Mouse (Mus musculus) hematopoietic stem cell, adult 5-6 weeks (primary cell): ENCODE results near the gene Stxbp1. TPM values are rescaled to one million over a fixed set of nuclear protein-coding genes. Genes with fewer than 3 reads are reported as not detected.

Experiments
- ATAC-seq, 2 experiments: fragments of 125-278 bp in 1 of 2; replicated peaks in 1 of 2; 2 replicates each; pipeline ENCODE4 v1.8.0; 2016 to 2017; ENCODE audit warnings: inconsistent platforms in 2 of 2, mild to moderate bottlenecking in 2 of 2, moderate number of reproducible peaks in 2 of 2, low read depth in 1 of 2, moderate TSS enrichment in 1 of 2; ENCODE audit not compliant: low FRiP score in 2 of 2, poor library complexity in 2 of 2, severe bottlenecking in 2 of 2, insufficient read depth in 1 of 2, low TSS enrichment in 1 of 2
- total RNA-seq: library from RNA; stranded (forward); fragments of 172-1452, 232-1000 nt; gene quantifications from 2 replicates; pipeline ENCODE4 v1.2.3, GENCODE M21; 2017

Gene Stxbp1
- total RNA-seq, 1 experiment from 2014 or later, result 6.2 TPM

DNA sequence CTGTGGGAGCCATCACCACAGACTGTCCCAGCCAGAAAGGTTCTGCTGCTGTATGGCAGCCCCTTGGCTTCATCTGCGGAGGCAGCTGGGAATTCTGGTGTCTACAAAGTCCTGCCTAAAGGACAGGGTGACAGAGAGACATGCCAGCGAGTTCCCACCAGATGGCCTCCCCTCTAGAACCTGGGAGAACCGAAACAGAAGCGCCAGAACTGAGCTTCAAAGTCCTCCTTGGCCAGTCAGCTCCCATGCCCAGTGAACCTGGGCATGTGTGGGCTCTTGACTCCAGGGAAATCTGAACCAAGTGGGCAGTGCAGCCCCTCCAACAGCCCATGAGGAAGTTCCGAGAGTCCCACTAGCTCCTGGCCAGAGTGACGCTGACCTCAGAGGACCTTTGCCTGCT lies 24.4 kb downstream of the Stxbp1 start:
- ATAC-seq, result no peak

DNA sequence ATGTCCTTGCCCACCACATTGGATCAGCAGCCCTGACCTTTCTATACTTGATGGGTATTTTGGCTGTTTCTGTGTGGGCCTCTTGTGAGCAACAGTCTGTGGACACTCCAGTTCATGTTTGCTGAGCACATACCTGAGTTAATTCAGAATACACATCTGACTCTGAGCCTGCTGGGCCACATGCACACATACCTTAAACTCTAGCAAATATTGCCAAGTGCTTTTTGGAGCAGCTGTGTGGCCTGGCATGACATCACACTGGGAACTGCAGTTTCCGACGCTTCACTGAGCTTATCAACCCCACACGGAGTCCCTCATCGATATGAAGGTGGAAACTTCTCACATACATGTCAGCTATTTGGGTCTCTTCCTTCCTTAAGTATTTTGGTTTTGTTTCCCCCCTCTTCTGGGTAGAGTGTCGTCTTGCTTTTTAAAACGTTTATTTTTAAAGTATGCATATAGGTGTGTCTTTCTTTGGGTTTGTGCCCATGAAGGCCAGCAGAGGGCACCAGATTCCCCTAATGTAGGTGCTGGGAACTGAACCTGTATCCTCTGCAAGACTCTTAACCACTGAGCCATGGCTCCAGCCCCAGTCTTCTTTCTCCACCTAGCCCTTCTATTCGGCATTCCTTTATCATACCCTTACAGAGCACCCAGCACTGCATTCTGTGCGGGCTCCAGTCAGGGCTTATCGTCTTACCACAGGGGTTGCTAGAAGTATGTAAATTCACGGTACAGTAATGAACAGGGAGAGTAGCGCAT lies 25.8 kb downstream of the Stxbp1 start:
- ATAC-seq, result 0 out of 4 replicates have a peak, but pooled peaks of 1 of the 2 experiments have one; percentile 64

DNA sequence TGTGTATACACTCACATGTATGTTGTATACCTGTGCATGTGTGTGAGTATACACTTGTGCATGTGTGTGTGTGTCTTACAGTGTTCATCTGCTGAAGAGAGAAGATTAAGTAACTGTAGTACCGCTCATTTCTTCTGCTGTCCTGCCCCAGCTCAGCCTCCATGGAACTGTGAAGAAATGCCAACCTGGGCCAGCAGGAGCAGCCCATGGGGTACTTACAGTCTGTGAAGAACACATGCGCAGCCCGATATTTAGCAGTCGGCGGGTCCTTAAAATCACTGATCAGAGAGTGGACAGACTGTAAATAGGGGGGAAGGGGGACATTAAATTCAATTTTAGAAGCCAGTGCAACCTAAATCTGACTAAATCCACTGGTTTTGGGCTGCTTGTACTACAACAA lies 28.8 kb downstream of the Stxbp1 start:
- no peak for ATAC-seq

DNA sequence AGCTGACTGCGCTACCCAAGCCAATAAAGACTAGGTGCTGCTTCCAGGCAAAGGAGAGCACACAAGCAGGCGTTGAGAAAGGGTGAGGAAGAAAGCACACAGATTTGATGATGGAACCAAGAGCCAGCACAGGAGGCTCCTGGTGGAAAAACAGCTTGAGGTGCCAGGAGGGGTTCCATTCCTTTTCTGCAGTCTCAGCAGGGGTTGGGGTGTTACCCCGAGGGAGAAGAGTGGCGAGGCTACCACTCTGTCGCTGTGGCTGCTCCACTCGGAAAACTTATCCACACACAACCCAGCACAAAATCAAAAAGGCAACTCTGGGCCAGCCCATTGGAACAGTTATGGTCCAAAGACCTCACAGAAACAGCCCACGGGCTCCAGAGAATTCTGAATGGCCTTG lies 29.5 kb downstream of the Stxbp1 start:
- no peak for ATAC-seq

DNA sequence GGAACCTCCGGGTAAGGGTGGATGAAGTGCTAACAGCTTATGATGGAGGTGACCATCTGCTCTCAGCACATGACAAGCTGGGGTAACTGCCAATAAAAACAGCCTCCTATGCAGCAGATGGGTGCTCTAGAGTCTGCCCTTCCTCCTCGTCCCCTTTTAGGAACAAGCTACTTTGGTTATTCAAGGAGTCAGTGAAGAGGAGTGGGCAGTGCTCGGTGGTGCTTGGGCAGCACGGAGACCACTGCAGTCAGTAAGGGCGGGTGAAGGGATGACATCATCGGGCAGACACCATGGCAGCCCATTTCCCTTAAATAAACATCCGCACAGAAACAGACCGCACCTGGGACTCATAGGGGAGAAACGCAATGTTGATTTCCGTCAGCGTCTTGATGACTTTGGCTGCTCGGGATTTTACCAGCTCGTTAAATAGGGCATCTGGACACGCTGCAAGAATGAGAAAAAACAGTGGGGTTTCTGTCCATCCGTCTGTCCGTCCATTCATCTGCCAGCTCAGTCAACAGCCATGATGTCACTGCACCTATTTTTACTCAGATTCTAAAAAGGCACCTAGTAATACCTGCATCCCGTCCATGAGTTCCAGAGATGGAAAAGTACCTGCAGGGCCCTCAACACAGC lies 30.0 kb downstream of the Stxbp1 start:
- no peak for ATAC-seq

DNA sequence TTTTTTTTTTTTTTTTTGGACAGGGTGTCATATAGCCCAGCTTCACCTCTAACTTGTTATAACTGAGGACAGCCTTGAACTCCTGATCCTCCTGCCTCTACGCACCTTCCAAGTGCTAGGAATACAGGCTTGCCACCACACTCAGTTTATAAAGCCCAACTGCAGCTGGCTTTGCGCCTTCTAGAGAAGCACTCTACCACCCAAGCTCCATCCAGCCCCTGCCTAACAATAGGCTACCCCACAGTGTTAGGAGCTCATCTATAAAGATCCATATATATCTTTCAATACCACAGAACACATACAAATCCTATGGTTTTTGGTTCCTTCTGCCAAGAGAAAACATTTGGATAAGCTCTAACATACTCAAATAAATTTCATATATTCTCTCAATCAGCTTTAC lies 30.5 kb downstream of the Stxbp1 start:
- ATAC-seq, result no peak

DNA sequence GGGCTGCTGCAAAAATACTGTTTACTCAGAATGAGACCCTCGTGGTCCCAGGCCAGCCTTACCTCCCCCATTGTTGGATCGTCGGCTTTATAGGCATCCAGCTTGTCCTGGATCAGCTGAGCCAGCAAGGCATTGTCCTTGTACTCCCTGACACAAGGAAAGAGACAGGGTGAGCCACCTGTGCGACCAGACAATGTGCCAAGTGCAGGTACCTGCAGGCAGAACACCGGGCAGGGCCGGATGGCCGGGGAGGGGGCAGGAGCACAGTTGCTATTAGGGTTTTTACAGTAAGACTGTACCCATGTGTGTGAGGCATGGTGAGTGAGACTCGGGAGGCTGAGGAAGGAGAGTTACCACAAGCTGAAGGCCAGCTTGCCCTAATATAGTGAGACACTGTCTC lies 35.1 kb downstream of the Stxbp1 start:
- ATAC-seq, result no peak

DNA sequence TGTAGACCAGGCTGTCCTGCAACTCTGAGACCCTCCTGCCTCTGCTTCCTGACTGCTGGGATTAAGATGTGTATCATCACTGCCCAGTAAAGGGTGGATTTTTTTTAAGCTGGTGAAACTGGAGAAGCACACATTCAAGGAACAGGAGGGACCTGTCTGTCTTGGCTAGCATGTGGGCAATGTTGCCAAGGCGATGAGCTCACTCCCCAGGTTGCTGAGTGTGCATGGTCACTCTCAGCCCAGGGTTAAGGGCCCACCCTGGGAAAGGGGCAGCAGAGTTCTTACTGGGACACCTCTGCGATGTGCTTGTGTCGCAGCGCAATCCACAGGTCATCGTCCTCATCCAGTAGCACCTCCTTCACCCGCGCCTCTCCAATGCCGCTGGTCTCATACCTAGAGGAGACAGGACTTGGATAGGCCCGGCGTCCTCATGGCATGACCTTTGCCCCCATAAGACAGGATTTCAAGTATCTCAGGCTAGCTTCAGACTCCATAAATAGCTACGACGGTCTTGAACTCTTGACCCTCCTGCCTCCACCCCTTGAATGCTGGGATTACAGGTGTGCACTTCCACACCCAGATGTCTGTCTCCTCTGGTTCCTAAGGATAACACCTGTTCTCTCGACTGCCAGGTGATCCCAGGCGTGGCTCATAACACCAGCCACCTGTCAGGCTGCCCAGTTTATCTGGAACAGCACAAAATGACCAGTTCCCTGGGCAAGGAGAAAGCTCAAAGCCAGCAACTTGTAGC lies 38.1 kb downstream of the Stxbp1 start:
- no peak for ATAC-seq

DNA sequence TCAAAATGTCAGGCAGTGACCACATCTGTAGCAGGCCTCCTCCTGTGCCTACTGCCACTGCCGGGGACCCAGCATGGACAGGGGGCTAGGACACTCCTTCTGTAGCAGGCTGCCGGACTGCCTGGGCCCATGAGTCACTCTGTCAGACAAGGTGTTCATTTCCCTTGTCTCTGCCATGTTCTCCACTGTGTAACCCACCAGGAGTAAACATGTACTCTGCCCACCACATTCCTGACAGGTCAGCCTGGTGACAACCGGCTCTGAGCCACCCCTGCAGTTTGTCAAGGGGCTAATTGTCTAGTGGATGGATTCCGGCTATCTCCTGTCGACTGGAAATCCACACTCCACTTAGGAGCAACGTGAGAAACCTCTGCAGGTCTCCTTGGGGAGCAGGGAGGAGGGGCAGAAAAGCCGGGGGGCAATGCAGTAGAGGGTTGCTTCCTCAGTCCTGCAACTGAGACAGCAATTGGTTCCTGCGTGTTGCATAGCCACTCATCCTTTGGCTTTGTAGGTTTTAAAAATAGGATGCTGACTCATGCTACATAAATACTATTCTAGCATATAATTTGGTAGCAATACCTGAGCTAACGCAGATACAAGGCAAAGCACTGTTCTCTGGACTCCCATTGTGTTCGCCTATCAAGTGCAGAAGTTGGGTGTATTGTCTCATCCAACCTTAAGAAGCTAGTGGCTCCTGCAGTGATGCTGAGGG lies 48.6 kb downstream of the Stxbp1 start:
- ATAC-seq, result no peak

DNA sequence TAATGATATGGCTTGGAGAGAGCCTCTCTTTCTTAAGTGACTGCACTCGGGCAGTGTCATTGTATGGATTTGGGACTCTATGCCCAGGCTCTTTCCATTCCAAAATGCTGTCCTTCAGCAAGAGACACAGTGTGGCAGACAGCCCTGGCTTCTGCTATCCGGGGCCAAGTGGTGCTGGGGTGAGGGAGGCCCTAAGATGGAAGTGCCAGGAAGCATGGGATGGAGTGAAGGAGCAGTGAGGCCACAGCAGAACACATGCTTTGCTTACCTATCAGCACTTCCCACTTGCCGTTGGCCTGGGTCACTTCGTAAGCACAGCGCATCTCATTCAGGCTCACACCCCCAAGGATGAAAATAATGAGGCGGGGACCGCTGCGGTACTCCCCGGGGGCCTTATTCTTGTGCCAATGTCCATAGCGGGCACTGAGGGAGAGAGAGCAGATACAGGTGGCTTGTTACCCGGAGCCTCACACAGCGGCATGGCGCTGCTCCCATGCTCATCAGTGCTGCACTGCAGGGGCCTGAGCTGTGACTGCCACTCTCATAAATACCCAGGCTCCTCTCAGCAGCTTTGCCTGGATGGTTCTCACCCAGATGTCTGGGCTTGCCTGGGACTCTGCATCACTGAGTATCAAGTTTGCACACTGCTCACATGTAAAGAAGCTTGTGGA lies 51.2 kb downstream of the Stxbp1 start:
- ATAC-seq, result no peak

DNA sequence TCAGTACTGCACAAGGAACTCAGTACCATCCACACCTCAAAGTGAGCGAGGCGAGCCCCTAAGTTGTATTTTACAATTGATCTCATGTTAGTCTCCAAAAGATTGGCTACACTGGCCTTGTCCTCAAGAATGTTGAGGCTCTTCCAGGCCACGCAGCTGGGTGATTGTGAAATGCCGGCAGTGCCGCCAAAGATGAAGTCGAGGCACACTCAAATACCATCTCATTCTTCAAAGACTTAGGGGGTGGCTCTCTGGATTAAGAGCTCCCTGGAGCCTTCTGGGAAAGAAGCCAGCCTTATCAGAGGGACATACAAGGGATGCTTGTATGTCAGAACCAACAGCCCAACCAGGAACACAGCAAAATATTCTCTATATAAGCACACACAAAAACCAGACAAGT lies 55.7 kb downstream of the Stxbp1 start:
- ATAC-seq, result no peak

DNA sequence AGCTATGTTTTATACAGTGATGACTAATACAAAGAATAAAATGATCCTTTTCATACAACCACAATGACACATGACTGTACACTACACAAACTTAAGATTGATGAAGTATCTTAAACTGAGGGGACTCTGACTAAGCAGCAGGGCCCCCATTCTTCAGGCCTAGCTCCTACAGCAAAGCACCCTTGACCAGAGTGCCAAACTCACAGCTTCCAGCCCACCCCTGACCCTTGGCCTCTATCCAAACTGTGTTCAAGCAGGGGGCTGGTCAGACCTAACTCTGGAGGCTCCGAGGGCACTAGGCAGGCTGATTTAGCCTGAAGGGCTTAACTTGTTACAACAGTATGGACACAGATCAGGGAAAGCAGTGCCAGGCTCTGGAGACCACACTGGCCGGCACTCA lies 58.5 kb downstream of the Stxbp1 start:
- no peak for ATAC-seq

DNA sequence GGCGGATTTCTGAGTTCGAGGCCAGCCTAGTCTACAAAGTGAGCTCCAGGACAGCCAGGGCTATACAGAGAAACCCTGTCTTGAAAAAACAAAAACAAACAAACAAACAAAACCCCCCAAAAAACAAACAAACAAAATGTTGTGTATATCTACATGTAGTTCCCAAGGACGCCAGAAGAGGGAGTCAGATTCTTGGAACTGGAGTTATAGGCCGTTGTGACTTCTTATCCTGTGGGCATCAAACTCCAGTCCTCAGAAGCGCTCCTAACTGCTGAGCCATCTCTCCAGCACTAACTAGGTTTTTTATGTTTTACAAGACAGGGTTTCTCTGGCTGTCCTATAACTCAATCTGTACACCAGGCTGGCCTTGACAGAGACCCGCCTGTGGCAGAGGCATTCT lies 59.9 kb downstream of the Stxbp1 start:
- ATAC-seq, result no peak

DNA sequence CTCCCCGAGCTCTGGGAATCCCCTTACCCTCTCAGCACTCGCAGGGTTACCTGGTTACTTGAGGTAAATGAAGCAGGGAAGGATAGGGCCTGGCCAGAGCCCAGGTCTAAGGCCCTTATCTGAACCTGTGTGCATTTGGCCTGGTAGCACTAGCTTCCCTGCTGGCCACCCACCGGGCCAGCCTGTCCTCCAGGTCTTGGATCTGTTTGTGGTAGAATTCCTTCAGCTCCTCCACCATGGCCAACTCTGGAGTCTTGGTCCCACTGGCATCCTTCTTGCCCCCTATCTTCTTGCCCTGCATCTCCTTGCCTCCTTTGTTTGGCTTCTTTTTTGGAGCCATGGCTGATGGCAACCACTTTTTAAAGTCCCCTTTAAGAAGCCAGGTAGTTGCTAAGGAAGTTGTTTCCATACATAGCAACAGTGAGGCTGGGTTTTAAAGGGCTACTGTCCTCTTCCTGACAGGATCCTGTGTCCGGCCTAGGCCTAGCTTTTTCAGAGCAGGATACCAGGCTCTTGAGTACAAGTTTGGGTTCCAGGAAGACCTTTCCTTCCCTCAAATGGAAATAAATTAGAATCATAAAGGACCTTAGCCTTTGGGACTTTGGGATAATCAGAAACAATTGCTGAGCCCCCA lies 62.9 kb downstream of the Stxbp1 start, which contains the start of gene Cfap157:
Gene Cfap157, minus strand, starts transcription at position 381 of the 634 bp plus-strand sequence.
- no peak for ATAC-seq

DNA sequence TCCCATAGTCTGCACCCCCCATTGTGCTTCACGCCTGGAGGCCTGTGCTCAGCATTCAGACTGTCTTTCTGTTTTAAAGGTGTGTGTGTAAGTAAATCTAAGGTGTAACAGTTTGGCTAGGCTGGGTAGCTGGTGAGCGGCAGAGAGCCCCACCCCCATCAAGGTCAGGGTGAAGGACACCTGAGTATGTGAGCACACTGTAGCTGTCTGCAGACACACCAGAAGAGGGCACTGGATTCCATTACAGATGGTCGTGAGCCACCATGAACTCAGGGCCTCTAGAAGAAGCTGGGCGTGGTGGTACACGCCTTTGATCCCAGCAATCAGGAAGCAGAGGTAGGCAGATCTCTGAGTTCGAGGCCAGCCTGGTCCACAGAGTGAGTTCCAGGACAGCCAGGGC lies 65.3 kb downstream of the Stxbp1 start:
- ATAC-seq, result no peak

DNA sequence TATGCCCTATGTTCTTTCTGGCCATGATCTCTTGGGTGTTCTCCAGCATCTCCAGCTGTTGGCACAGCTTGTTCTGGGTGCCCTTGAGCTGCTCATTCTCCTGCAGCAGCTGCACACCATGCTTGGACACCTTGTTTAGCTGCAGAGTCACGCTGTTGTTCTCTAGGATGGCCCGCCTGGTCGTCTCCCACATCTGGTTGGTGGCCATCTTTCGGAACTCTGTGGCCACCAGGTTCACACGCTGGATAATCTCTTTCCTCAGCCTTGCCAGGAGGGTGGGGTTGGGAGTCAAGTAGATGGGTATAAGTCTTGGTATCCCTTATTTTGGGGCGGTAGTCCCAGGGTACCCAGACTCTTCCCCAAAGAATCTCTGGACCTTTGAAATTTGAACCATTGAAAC lies 67.3 kb downstream of the Stxbp1 start:
- ATAC-seq, result no peak

DNA sequence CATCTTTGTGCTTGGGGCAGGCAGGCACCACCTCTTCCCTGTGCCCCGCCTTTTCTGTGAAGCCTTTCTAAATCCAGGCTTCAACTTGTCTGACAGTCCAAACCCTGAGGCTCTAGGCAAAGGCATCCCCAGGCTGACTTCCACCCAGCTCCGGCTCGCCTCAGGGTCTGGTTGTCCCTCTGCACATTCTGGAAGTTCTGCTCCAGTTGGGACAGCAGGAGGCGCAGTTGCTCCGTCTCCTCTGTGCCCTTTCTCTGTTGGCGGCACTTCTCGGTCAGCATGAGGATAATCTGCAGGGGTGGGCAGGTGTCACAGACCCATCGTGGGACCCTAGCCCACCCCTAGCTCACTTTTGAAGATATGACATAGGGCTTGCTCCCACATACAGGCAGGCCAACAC lies 67.9 kb downstream of the Stxbp1 start:
- ATAC-seq, result 0 out of 4 replicates have a peak, but pooled peaks of 1 of the 2 experiments have one; percentile 14
